Mouse (Mus musculus) cerebral cortex, adult 2 months (tissue): ENCODE measurements around the gene Cdk8.

Experiments
- WGBS: fragments of 180-500 bp; shearing (Covaris S2); methylation state at CpG from one replicate; pipeline ENCODE4 v1.1.7; 2018; 5-methylcytosine and 5-hydroxymethylcytosine counted together

Gene Cdk8

DNA sequence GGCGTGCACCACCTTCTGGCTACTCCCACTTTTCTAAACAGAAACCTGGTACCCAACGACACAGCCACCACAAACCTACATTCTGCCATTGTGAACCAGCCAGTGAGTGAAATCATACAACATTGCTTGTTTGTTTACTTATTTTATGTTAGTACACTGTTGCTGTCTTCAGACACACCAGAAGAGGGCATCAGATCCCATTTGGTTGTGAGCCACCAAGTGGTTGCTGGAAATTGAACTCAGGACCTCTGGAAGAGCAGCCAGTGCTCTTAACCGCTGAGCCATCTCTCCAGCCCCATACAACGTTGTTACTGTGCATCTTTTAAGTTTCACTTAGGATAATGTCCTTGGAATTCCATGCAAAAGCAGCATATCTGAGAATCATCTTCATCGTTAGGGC lies 98.5 kb downstream of the Cdk8 start:
- WGBS, result 77% methylated on average over 5 of the region's 5 CpGs

DNA sequence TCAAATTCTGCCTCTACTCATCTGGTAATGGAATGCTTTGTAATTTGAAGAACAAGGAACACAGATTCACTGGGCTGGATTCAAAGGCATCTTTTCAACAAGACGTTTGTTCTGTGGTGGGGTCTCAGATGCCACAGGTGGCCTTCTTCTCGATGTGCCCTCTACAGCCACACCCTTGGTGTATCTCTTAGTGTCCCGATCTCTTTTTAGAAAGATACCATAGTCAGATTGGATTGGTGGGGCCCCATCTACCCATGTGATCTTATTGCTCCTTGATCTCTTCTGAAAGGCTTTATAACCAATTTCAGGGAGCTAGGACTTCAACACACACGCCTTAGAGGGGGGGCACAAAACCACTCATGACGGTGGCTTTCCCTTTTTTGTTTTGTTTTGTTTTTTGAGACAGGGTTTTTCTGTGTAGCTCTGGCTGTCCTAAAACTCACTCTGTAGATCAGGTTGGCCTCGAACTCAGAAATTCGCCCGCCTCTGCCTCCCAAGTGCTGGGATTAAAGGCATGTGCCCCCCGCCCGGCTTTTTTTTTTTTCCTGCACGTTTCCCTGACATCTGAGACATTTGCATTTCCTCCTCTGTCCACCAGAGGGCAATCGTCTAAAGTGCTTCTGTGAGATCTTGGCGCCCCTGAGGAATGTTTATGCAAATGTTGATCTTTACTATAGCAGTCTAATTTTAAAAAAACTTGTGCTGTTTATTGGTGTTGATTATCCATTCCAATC lies 99.2 kb downstream of the Cdk8 start:
- 28% methylated on average over 13 of the region's 13 CpGs for WGBS

DNA sequence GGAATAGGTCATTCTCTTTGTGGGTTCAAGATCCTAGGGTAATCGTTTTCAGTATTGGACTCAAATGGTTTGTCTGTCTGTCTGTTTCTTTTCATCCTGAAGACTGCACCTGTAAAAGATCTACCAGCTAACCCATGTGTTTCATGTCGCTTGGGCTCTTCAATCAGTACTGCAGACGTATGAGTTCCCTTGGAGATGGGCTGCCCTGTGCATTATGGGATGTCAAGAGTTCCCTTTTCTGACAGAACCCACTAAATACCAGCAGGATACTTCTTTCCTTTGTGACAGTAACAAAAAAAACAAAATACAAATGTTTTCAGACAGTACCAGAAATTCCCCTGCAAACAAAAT lies 99.7 kb downstream of the Cdk8 start:
- 34% methylated on average over 3 of the region's 3 CpGs for WGBS

DNA sequence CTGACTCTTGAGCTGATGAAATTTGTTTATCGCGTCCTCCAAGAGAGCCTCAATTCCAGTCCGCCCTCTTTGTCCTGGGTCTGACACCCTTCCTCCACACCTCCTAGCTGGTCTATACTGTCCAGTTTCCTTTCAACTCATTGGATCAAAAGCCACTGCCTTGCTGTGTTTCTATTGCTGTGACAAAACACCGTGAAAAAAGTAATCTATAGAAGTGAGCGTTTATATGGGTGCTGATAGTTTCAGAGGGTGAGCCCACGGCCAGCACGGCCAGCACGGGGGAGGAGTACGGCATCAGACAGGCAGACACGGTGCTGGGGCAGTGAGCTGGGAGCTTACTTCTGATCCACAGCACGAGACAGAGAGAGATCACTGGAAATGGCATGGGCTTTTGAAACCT lies 100.1 kb downstream of the Cdk8 start:
- 89% methylated on average over 11 of the region's 11 CpGs for WGBS

DNA sequence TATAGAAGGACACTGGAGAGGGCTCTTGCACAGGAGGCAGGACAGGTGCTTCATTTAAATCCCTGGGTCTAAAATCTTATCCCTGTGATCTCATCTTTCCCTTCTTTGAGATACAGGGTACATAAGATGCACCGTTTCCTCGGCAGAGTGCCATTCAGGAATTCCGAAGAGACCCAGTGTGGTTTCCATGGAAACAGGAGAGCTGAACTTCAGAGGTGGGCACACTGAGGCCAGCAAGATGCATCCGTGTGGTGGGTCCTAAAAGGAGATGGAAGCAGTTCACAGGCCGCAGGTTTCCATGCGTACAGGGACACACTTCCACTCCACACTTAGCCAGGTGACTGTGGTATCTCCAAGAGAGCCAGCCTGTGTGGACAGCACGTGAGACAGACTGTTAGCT lies 101.5 kb downstream of the Cdk8 start:
- WGBS, result 60% methylated on average over 7 of the region's 7 CpGs

DNA sequence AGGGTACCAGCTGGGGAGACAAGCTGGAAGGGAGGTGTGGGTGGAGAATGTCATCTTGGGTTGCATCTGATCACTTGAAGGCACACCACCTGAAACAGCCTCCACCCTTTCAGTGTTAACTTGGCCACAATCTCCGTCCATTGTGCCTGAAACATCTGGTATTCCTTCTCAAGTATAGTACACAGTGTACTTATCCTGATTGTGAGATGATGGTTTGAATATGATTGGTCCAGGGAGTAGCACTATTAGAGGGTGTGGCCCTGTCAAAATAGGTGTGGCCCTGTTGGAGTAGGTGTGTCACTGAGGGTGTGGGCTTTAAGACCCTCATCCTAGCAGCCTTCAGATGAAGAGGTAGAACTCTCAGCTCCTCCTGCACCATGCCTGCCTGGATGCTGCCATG lies 103.4 kb downstream of the Cdk8 start:
- WGBS, result 79% methylated on average over 1 of the region's 1 CpGs

GRCm38 (mm10) chr5:146338064-146338463 lies 107.0 kb downstream of the Cdk8 start:
- 49% methylated on average over 9 of the region's 9 CpGs for WGBS

DNA sequence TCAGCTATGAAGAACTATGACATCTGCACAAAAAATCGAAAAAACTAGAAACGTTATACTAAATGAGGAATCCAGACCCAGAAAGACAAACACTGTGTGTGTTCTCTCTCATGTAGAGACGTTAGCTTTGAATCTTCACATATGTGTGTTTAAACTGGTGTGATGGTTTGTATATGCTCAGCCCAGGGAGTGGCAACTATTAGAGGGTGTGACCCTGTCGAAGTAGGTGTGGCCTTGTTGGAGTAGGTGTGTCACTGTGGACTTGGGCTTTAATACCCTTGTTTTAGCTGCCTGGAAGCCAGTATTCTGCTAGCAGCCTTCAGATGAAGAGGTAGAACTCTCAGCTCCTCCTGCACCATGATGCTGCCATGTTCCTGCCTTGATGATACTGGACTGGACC lies 109.0 kb downstream of the Cdk8 start:
- WGBS, result 67% methylated on average over 4 of the region's 4 CpGs

DNA sequence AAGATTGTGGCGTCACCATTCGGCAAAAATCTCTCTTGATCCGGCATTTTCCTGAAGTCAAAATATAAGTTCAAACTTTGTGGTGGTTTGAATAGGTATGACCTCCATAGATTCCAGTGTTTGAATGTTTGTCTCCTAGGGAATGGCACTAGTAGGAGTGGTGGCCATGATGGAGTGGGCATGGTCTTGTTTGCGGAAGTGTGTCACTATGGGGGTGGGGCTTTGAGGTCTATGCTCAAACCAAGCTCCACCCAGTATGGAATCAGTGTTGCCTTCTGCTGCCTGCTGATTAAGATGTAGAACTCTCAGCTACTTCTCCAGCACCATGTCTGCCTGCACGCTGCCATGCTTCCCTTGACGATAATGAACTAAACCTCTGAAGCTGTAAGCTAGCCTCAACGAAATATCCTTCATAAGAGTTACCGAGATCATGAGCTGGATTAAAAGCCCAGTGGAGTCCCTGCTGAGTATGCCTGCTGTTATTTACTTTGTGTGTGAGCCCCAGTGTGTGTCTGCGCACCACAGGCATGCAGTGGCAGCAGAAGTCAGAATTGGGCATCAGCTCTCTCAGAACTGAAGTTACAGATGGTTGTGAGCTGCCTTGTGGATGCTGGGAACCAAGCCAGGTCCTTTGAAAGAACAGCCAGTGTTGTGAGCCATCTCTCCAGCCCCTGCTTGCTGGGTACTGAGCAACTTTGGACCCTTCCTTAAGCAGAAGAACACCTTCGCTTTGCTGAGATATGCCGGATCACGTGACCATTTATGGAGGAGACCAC lies 114.1 kb downstream of the Cdk8 start:
- 82% methylated on average over 12 of the region's 12 CpGs for WGBS

GRCm38 (mm10) chr5:146347081-146347480 lies 116.1 kb downstream of the Cdk8 start:
- WGBS, result 62% methylated on average over 6 of the region's 6 CpGs

DNA sequence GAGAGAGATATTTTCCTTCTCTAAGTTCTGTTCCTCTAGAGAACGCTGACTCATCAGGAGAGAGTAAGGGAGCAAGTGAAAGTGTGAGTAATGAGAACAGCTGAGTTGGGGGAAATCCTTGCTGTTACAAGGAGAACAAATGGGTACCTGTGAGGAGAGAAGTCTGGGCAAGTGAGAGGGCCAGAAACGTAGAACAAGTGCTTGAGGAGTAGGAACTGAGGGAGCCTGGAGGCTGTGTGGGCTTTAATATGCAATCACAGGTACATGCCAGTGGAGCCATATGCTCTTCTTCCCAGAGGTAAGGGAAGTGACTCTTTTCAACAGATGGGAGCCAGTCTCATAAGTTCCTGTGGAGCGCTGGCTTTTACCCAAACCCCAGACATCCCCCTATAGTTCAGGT lies 118.2 kb downstream of the Cdk8 start:
- WGBS, result 50% methylated on average over 3 of the region's 3 CpGs

- 61% methylated on average over 11 of the region's 11 CpGs for WGBS
Measured at GRCm38 (mm10) chr5:146350784-146351183, 119.8 kb downstream of the Cdk8 start.

- WGBS, result 88% methylated on average over 7 of the region's 7 CpGs
Measured at GRCm38 (mm10) chr5:146352006-146352405, 121.0 kb downstream of the Cdk8 start.
